Mouse (Mus musculus): ENCODE measurements at regions not wholly inside any gene's neighbourhood (a gene's known extent, or its start where the extent isn't known, plus 50 kb on each side); places are given as distances from the start of the nearest gene placed in this dataset.

- no peak for DNase-seq
Observed at GRCm38 (mm10) chr1:44388091-44388490, 163.2 kb upstream of the Gulp1 start.

GRCm38 (mm10) chr1:44392141-44392540 is 159.2 kb upstream of the Gulp1 start:
- DNase-seq, result peak; percentile 65

GRCm38 (mm10) chr1:44395538-44395937 is 155.8 kb upstream of the Gulp1 start:
- no peak for DNase-seq

- DNase-seq, result no peak
Observed at GRCm38 (mm10) chr1:44398066-44398465, 153.2 kb upstream of the Gulp1 start.

- peak; percentile 34 for DNase-seq
Observed at GRCm38 (mm10) chr1:44437822-44438221, 113.5 kb upstream of the Gulp1 start.

Data from heart, adult 11 months (tissue).